Mouse (Mus musculus): ENCODE results near the gene Trnau1ap. TPM values are rescaled to one million over a fixed set of nuclear protein-coding genes. Genes with fewer than 3 reads are reported as not detected.

The Trnau1ap gene
- total and polyA plus RNA-seq, 3 experiments, result 60.7 to 80.5 (median 71.5) TPM

GRCm38 (mm10) chr4:132352739-132353138 lies 23.4 kb upstream of the Trnau1ap start:
- Histone ChIP-seq H3K4me2 (ENCODE audit: insufficient read depth, low read depth, poor library complexity, severe bottlenecking) (peak overlapping the region; percentile 91), H3K27me3 (replicated peaks) (no peaks in the 10 kb centered on the region), H3K9ac (ENCODE audit: insufficient read depth, low read depth) (peak overlapping the region; percentile 99), H3K9me3 (replicated peaks; ENCODE audit: low read length) (no peaks in the 10 kb centered on the region), H3K4me3 (replicated peaks in 1 of 3; ENCODE audit: low read depth in 2 of 3, low read length in 2 of 3, poor library complexity in 1 of 3) (peak overlapping the region; percentile 84 to 96 (median 87)), H3K79me2 (replicated peaks; ENCODE audit: control insufficient read depth, extremely low read depth, insufficient read depth, poor library complexity, severe bottlenecking) (peaks cover 23% of the 10 kb centered on the region), H3K4me1 (ENCODE audit: control insufficient read depth in 1 of 2, insufficient read depth in 2 of 2) (peaks cover 8 to 50% of the 10 kb centered on the region in 2 experiments), H3K36me3 (replicated peaks in 1 of 2; ENCODE audit: control insufficient read depth in 1 of 2, insufficient read depth in 1 of 2, low read length in 1 of 2) (peaks cover 14 to 35% of the 10 kb centered on the region in 2 experiments), H3K27ac (ENCODE audit: insufficient read depth, low read depth) (peak overlapping the region; percentile 44; the same call in 1 of the 2 replicates)
- DNase-seq (ENCODE audit: extremely low read depth), result no peak
- TF ChIP-seq CHD1 (IDR thresholded peaks at IDR 0.05; ENCODE audit: low read depth, low read length) (no peak), USF2 (conservative IDR thresholded peaks at IDR 0.05; ENCODE audit: low read depth, low read length) (no peak), CHD2 (IDR thresholded peaks at IDR 0.05; ENCODE audit: low read length) (no peak), SIN3A (IDR thresholded peaks at IDR 0.05; ENCODE audit: low read length) (no peak), PAX5 (IDR thresholded peaks at IDR 0.05; ENCODE audit: low read length) (no peak), MEF2A (IDR thresholded peaks at IDR 0.05; ENCODE audit: borderline replicate concordance, low read depth, low read length) (no peak), HCFC1 (IDR thresholded peaks at IDR 0.05; ENCODE audit: low read depth, low read length) (no peak), TCF12 (IDR thresholded peaks at IDR 0.05; ENCODE audit: low read depth, low read length) (no peak), JUND (conservative IDR thresholded peaks at IDR 0.05; ENCODE audit: low read depth, low read length) (no peak)
- in situ Hi-C loops (cut with MboI; ENCODE audit: low pct_ligation_motif_present, low pct_unique_long_range_greater_than_20kb, low sequenced_read_pairs), result loop anchor here (10.0 kb wide), 1 partner anchor 62 kb away; no protein-coding TSS in a partner anchor
- dilution Hi-C loops (cut with MboI; ENCODE audit: extremely low pct_ligation_motif_present, extremely low pct_unique_long_range_greater_than_20kb, low sequenced_read_pairs), result no loop called here

- Histone ChIP-seq H3K4me2 (ENCODE audit: insufficient read depth, low read depth, poor library complexity, severe bottlenecking) (peak overlapping the region; percentile 91), H3K79me2 (replicated peaks; ENCODE audit: control insufficient read depth, extremely low read depth, insufficient read depth, poor library complexity, severe bottlenecking) (peaks cover 23% of the 10 kb centered on the region), H3K4me3 (replicated peaks in 1 of 3; ENCODE audit: low read depth in 2 of 3, low read length in 2 of 3, poor library complexity in 1 of 3) (peak overlapping the region; percentile 84 to 96 (median 87)), H3K27me3 (replicated peaks) (no peaks in the 10 kb centered on the region), H3K9me3 (replicated peaks; ENCODE audit: low read length) (no peaks in the 10 kb centered on the region), H3K36me3 (replicated peaks in 1 of 2; ENCODE audit: control insufficient read depth in 1 of 2, insufficient read depth in 1 of 2, low read length in 1 of 2) (peaks cover 14 to 27% of the 10 kb centered on the region in 2 experiments), H3K4me1 (ENCODE audit: control insufficient read depth in 1 of 2, insufficient read depth in 2 of 2) (peaks cover 8 to 52% of the 10 kb centered on the region in 2 experiments), H3K9ac (ENCODE audit: insufficient read depth, low read depth) (peak overlapping the region; percentile 99), H3K27ac (ENCODE audit: insufficient read depth, low read depth) (peak overlapping the region; percentile 57; the same call in 1 of the 2 replicates)
- dilution Hi-C loops (cut with MboI; ENCODE audit: extremely low pct_ligation_motif_present, extremely low pct_unique_long_range_greater_than_20kb, low sequenced_read_pairs) (no loop called here), in situ Hi-C loops (cut with MboI; ENCODE audit: low pct_ligation_motif_present, low pct_unique_long_range_greater_than_20kb, low sequenced_read_pairs) (loop anchor here (10.0 kb wide), 1 partner anchor 63 kb away; no protein-coding TSS in a partner anchor)
- no peak for DNase-seq (ENCODE audit: extremely low read depth)
- TF ChIP-seq NRF1 (IDR thresholded peaks at IDR 0.05; ENCODE audit: low read depth, low read length) (no peak), ETS1 (conservative IDR thresholded peaks at IDR 0.05; ENCODE audit: low read depth, low read length) (no peak), ELF1 (IDR thresholded peaks at IDR 0.05; ENCODE audit: low read depth, low read length) (no peak), EP300 (IDR thresholded peaks at IDR 0.05; ENCODE audit: low read length) (no peak), POLR2A (IDR thresholded peaks at IDR 0.05; ENCODE audit: low read depth, low read length) (no peak; the same call in 1 of the 2 replicates), TCF12 (IDR thresholded peaks at IDR 0.05; ENCODE audit: low read depth, low read length) (no peak), GABPA (IDR thresholded peaks at IDR 0.05; ENCODE audit: insufficient replicate concordance, low read depth, low read length) (no peak), MXI1 (IDR thresholded peaks at IDR 0.05; ENCODE audit: low read depth, low read length) (no peak), RAD21 (IDR thresholded peaks at IDR 0.05; ENCODE audit: low read depth, low read length) (no peak), RCOR1 (conservative IDR thresholded peaks at IDR 0.05; ENCODE audit: low read depth, low read length) (no peak), CTCF (conservative IDR thresholded peaks at IDR 0.05 in 1 of 2, IDR thresholded peaks at IDR 0.05 in 1 of 2; ENCODE audit: low read depth in 2 of 2, low read length in 2 of 2) (no peak), MEF2A (IDR thresholded peaks at IDR 0.05; ENCODE audit: borderline replicate concordance, low read depth, low read length) (no peak), ZKSCAN1 (IDR thresholded peaks at IDR 0.05; ENCODE audit: borderline replicate concordance, low read depth, low read length) (no peak), CHD1 (IDR thresholded peaks at IDR 0.05; ENCODE audit: low read depth, low read length) (no peak), PAX5 (IDR thresholded peaks at IDR 0.05; ENCODE audit: low read length) (no peak), KAT2A (IDR thresholded peaks at IDR 0.05; ENCODE audit: insufficient replicate concordance, low read length) (no peak)
Measured at GRCm38 (mm10) chr4:132351401-132351800, 22.1 kb upstream of the Trnau1ap start.
